Mouse (Mus musculus): Measurements from ENCODE around the gene Lrrc17.

Gene Lrrc17

DNA sequence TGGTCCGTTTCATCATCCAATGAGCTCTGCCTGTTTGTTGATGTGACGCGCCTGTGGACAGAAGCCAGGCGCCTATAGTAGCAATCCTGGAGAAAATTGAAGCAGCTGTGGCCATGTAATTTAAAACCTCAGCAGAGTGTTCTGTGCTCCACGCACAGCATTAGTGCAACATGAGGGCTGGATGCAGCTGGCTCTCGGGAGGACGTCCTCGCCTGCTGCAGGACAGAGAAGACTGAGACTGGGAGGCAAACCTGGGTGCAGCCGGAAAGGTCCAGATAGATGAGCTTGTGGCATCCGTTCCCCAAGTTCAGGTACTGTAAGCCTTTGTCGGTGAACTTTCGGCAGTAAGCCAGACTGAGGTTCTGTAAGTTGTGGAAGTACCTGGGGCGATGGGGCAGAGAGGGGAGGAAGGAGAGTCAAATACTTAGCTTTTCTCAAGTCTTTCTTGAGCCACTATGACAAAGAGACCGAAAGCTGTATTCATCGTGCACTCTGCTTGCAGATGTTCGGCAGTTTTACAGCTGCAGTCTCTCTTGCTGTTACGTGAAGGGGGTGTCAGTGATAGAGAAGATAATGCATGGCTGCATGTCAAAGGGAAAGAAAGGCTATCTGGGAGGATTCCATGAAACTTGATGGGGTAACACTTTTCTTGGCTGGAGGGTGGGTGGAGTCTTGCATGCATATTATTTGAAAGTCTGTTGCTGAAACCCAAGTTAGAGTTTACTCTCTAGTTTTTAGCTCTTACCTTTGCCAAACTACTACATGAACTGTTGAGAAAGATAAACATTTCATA, at the start of gene Lrrc17:
Lrrc17 (plus strand) TSS at position 151 of the 793 bp plus-strand sequence.
- DNase-seq (ENCODE audit: low read depth): peak; percentile 93

GRCm38 (mm10) chr5:21494781-21495180, 48.6 kb upstream of the Lrrc17 start:
- DNase-seq (ENCODE audit: low read depth): no peak

- peak; percentile 89 for DNase-seq (ENCODE audit: low read depth)
Observed at GRCm38 (mm10) chr5:21496321-21496720, 47.0 kb upstream of the Lrrc17 start.

GRCm38 (mm10) chr5:21496881-21497280, 46.5 kb upstream of the Lrrc17 start:
- DNase-seq (ENCODE audit: low read depth): peak; percentile 55

GRCm38 (mm10) chr5:21498490-21498889, 44.9 kb upstream of the Lrrc17 start:
- peak; percentile 40 for DNase-seq (ENCODE audit: low read depth)

GRCm38 (mm10) chr5:21498925-21499324, 44.4 kb upstream of the Lrrc17 start:
- DNase-seq (ENCODE audit: low read depth): no peak

DNA sequence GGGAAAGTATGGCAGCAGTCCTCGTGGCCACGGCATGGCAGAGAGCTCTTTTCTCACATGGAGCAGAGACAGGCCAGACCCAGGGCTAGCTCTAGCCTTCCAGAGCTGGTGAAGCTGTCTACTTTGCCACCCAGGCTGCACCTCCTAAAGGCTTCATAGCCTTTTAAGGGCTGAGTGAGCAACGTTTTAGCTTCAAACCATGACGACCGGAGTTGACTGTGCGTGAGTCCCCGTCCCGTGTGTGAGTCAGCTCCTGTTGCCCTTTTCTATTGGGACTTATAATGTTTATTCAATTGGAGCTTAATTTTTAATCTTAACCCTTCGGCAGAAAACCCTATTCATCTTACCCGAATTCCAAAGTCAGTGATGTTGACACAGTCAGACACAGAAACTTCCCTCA, 43.2 kb upstream of the Lrrc17 start:
- DNase-seq (ENCODE audit: low read depth): no peak

GRCm38 (mm10) chr5:21500941-21501340, 42.4 kb upstream of the Lrrc17 start:
- DNase-seq (ENCODE audit: low read depth): no peak

DNA sequence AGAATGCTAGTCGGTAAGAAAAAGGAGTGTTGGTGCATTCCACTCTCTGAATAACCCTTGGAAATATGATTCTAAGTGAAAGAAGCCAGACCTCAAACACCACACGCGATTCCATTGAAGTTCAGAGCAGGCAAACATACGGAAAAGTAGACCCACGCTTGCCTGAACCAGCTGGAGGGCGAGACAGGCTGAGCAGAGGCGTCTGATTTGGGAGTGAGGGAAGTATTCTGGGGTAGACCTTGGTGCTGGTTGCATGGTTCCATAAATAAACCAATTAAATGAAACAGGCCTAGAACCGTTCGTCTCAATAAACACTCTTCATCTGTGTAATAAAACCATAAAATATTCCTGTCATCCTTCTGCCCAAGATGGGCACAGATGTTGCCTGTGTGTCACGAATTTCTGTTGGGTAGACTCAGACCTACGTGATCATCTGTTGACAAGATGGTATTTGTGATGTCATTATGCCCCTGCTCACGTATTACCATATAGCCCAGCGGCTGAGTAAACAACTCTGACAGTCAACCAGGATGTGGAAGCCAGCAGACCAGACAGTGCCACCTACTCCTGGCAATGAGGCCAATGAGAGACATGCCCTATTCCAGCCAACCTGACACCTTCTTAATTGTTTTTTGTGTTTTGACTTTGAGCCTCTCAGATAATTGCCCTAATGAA, 40.3 kb upstream of the Lrrc17 start:
- no peak for DNase-seq (ENCODE audit: low read depth)

DNA sequence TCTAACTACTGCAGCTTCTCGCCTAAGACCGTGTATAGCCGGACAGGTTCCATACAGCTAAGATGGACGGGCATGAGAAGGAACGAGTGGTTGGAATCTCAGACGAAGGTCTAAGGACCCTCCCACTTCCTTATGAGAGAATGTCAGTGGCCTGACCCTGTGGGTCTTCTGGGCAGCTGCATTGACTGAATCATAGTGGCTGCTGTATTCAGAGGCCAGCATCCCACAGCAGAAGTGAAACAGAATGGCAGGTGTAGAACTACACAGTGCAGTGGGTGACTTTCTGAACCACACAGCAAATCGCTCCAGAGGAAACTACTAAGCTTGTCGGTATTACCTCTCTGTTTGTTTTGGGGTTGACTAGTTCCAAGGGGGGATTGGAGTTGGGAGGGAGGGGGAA, 38.2 kb upstream of the Lrrc17 start:
- no peak for DNase-seq (ENCODE audit: low read depth)

DNA sequence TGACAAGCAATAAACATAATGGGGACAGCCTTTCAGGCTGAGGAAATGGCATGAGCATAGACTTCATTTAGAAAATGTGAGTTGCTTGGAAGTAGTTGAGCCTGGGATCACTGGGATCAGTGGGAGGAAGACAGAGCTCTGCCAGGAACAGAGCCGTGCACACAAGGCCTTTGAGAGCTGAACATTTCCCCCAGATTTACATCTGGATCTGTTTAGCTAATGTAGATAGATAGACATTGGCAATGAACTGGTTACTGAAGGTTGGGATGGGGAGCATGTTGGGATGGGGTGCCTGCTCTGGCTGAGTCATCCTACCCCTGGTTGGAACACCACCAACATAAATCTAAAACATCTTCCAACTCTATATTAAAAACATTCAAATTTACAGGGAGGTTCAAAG, 36.5 kb upstream of the Lrrc17 start:
- DNase-seq (ENCODE audit: low read depth): peak; percentile 89

DNA sequence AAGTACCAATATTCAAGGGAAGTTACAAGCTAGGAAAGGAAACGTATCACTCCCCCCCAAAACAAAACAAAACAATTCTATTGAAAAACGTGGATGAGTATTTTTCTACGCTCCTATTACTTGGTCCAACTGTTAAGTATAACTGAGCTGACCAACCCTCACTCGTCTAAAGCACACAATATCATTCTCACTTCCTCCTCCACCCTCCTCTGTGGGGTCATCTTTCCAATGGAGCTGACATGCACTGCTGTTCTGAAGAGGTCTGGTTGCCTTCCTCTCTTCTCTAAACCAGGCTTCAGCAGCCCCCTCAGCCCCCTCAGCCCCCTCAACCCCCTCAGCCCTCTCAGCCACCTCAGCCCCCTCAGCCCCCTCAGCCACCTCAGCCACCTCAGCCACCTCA, 33.6 kb upstream of the Lrrc17 start:
- DNase-seq (ENCODE audit: low read depth): no peak

DNA sequence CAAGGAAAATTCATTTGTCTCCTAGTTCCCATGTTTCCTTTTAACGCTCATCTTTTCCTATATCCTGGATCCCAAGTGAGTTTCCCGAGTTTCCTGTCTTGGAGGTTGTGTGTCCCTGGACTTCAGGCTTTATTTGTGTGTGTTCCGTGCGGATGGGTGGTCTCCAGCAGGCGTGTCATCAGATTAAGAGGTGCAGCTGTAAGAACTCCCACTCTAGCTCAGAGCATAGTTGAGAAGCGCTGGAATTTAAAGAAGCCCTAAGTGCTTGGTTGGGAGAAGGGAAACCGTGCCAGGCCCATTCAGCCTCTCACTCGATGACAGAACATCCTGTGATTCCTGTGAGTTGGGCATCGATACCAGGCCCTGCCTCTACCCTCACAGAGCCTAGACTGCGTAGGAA, 30.0 kb upstream of the Lrrc17 start:
- no peak for DNase-seq (ENCODE audit: low read depth)

DNA sequence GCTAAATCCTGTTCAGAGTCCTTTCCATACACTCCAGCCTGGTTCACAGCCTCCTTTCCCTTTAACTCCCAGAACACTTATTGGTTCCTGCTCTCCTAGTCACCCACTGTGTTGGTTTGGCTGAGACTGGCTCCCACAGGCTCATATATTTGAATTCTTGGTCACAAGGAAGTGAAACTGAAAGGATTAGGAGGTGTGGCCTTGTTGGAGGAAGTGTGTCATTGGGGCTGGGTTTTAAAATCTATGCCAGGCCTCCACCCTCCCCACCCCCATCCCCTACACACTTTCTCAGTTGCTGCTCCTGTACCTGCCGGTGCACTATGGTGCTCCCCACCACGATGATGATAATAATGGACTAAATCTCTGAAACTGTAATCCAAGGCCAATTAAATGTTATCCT, 25.8 kb upstream of the Lrrc17 start:
- DNase-seq (ENCODE audit: low read depth): no peak

GRCm38 (mm10) chr5:21518207-21518606, 25.2 kb upstream of the Lrrc17 start:
- DNase-seq (ENCODE audit: low read depth): no peak

DNA sequence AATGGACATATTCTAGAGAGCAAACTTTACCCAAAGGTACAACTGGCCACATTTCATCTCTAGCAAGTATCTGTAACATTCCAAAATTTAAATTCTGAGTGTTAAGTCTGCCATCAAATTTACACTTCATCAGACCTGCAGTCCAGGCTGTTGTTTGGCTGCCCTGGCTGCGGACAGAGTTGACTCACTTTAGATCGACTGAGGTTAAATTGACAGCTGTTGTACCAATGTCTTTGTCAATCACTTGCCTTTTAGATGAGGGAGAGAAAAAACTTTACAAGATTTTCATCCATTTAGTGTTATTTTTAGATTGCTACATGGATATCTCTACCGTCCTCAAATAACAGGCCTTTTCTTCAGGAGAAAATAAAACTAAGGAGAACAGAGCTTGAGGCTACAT, 24.2 kb upstream of the Lrrc17 start:
- DNase-seq (ENCODE audit: low read depth): no peak

- DNase-seq (ENCODE audit: low read depth): no peak
Observed at GRCm38 (mm10) chr5:21526835-21527485, 16.4 kb upstream of the Lrrc17 start.

GRCm38 (mm10) chr5:21527488-21527911, 15.9 kb upstream of the Lrrc17 start:
- DNase-seq (ENCODE audit: low read depth): peak; percentile 62

DNA sequence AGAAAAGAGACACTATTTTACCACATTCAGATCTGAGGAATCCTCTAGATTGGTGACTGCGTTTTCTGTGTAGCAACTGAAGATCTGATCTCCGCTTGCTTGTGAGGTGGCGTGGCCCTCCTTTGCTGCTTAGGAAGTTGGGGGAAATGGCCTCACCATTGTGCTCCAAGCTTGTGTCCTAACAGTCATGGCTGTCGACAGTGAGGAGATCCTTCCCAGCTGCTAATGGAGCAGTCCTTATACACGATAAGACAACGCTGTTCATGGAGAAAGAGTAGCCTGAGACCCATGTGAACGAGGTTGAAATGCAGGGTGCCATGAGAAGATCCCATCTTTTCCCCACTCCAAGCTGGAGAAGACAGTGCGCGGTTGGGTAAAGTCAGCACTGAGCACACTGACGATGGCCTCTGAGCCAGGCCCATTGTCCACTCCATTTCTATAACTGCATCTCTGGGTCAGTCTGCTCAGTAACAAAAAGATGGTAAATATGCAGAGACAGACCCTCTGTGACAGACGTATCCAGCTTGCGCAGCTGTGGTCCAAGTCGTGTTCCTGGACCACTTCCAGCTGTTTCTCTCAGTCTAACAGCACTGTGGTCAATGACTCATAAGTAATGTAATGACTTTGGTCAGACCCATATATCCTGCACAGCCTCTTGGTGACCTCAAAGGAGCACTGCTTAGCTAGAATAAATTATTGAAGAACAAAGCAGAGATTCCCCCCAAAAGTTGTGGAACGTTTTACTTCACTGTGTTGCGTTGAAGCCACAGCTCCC, 15.1 kb upstream of the Lrrc17 start:
- peak; percentile 89 for DNase-seq (ENCODE audit: low read depth)

DNA sequence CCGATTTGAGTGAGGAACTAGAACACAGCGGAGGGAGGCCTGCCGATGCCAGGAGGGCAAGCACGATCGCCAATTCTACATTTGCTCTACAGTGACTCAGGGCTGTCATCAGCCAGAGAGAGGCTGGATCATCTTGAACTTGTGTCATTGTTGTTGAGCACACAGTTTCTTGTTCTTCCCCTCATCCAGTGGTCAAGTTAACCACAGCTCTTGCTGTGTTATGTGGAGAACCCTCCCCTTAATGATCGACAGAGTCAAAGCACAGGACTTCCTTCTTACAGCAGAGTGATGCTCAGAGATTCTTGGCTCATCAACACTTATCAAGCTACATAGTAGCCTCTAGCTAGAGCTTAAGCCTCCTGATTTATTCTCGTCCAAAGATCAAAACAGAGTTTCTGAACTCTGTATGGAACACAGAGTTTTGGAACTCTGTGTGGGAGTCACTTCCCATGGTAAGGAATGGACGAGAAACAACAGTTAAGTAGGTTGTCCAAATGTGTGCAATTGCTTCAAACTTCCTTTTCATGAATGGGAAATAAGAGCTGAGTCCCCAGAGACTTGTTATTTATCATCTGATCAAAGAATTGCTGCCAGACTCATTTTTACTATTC, 14.1 kb upstream of the Lrrc17 start:
- peak; percentile 42 for DNase-seq (ENCODE audit: low read depth)

- no peak for DNase-seq (ENCODE audit: low read depth)
Observed at GRCm38 (mm10) chr5:21532126-21532525, 11.2 kb upstream of the Lrrc17 start.

GRCm38 (mm10) chr5:21532921-21533320, 10.4 kb upstream of the Lrrc17 start:
- peak; percentile 70 for DNase-seq (ENCODE audit: low read depth)
